Mouse (Mus musculus) C2C12 (cell line): ENCODE results near the gene Nol12. TPM values are rescaled to one million over a fixed set of nuclear protein-coding genes. Genes with fewer than 3 reads are reported as not detected.

ENCODE experiments used
- H3K27me3 ChIP-seq: one replicate; pipeline ENCODE4 v1.6.1; 2011; ENCODE audit not compliant: control insufficient read depth, insufficient read depth, insufficient read length
- H3K36me3 ChIP-seq: one replicate; pipeline ENCODE4 v1.6.1; 2011; ENCODE audit not compliant: control insufficient read depth, insufficient read depth
- H3K4me3 ChIP-seq: one replicate; pipeline ENCODE4 v1.5.1; 2011; ENCODE audit warnings: mild to moderate bottlenecking, control low read depth; ENCODE audit not compliant: poor library complexity, insufficient read depth, severe bottlenecking
- H3K79me2 ChIP-seq: one replicate; pipeline ENCODE4 v1.6.1; 2011; ENCODE audit not compliant: control insufficient read depth, insufficient read depth
- H3K79me3 ChIP-seq: one replicate; pipeline ENCODE4 v1.6.1; 2011; ENCODE audit warnings: low read depth, control low read depth
- H3ac ChIP-seq: one replicate; pipeline ENCODE3; 2011; ENCODE audit warnings: low read depth; ENCODE audit not compliant: control insufficient read depth, insufficient read length
- CEBPB ChIP-seq: IDR thresholded peaks from one replicate; pipeline ENCODE4 v1.6.1; 2011; ENCODE audit warnings: low read depth, mild to moderate bottlenecking, control low read depth, moderate library complexity
- CTCF ChIP-seq: IDR thresholded peaks from one replicate; pipeline ENCODE4 v1.5.1; 2011; ENCODE audit not compliant: control insufficient read depth, insufficient read depth, insufficient read length
- FOSL1 ChIP-seq: IDR thresholded peaks from one replicate; pipeline ENCODE4 v1.8.0; 2011; ENCODE audit warnings: mild to moderate bottlenecking, low read length; ENCODE audit not compliant: poor library complexity, insufficient read depth, severe bottlenecking
- MAX ChIP-seq: IDR thresholded peaks from one replicate; pipeline ENCODE4 v1.6.1; 2011; ENCODE audit warnings: mild to moderate bottlenecking, control low read depth
- MYOD1 ChIP-seq: IDR thresholded peaks from one replicate; pipeline ENCODE4 v1.6.1; 2011; ENCODE audit warnings: low read depth; ENCODE audit not compliant: control insufficient read depth, insufficient read length
- MYOG ChIP-seq: IDR thresholded peaks from one replicate; pipeline ENCODE4 v1.6.1; 2011; ENCODE audit not compliant: control insufficient read depth, insufficient read length; ENCODE audit errors: extremely low read depth
- USF1 ChIP-seq: IDR thresholded peaks from one replicate; pipeline ENCODE4 v1.6.1; 2011; ENCODE audit warnings: low read depth, mild to moderate bottlenecking, control low read depth, moderate library complexity
- polyA plus RNA-seq: library from polyadenylated mRNA; unstranded; fragments of >200 nt; fragmentation: generic; extraction: Trizol; gene quantifications from one replicate; pipeline ENCODE4 v1.2.1, GENCODE M21; 2012; ENCODE audit warnings: missing spikeins

Gene Nol12
- polyA plus RNA-seq, 1 experiment, result 108 TPM

GRCm38 (mm10) chr15:78937311-78937710, 2.6 kb downstream of the Nol12 start:
- H3K4me3 ChIP-seq, result no peak overlapping the region
- peaks cover 14% of the 10 kb centered on the region for H3K79me3 ChIP-seq
- H3K27me3 ChIP-seq, result no peaks in the 10 kb centered on the region
- TF ChIP-seq MAX, result no peak
- no peak for TF ChIP-seq MYOG
- no peak for TF ChIP-seq CEBPB
- no peak for TF ChIP-seq FOSL1
- TF ChIP-seq CTCF, result no peak
- TF ChIP-seq USF1, result no peak
- no peak for TF ChIP-seq MYOD1
- peak overlapping the region; percentile 38 for H3ac ChIP-seq
- peaks cover 24% of the 10 kb centered on the region for H3K79me2 ChIP-seq
- H3K36me3 ChIP-seq, result peaks cover 60% of the 10 kb centered on the region

DNA sequence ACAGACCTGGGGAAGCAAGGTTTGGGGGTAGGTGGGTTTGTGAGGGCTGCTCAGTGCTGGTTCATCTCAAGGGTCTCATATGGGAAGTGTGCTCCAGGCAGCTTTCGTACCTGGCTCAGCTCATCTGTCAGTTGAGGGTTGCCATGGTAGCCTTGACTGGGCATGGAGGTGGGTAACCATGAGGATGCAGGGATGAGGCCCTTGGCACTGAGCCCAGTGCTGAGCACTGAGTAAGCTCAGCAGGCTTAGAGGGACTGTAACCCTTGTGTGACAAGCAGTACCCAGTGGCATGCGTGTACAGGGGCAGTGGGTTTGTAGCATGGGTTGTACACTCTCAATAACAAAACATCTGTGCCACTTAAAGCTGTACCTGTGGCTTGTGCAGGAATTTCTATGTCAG, 3.2 kb downstream of the Nol12 start:
- TF ChIP-seq CTCF (no peak), FOSL1 (no peak), MYOG (no peak)
- no peaks in the 10 kb centered on the region for H3K27me3 ChIP-seq
- no peak overlapping the region for H3ac ChIP-seq
- H3K79me3 ChIP-seq, result peaks cover 14% of the 10 kb centered on the region
- H3K4me3 ChIP-seq, result no peak overlapping the region
- H3K79me2 ChIP-seq, result peaks cover 24% of the 10 kb centered on the region
- peaks cover 60% of the 10 kb centered on the region for H3K36me3 ChIP-seq

DNA sequence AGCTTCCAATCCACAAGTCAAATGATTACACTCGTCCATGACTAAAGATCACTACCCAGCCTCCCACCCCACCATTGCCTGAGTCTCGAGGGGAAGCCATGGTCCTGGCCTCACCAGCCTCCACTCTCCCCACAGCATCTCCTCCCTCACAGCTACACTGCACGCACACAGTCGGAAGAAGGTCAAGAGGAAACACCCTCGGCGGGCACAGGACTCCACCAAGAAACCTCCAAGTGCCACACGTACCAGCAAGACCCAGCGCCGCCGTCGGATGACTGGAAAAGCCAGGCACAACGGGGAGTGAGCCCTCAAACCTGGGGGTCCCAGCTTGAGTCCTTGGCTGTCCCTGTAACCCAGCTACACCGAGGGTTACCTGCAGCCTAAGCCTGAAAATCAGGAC, 5.6 kb downstream of the Nol12 start:
- H3K27me3 ChIP-seq, result no peaks in the 10 kb centered on the region
- peaks cover 20% of the 10 kb centered on the region for H3K79me2 ChIP-seq
- peaks cover 11% of the 10 kb centered on the region for H3K79me3 ChIP-seq
- no peak overlapping the region for H3ac ChIP-seq
- H3K4me3 ChIP-seq, result no peak overlapping the region
- TF ChIP-seq FOSL1 (no peak), MYOG (no peak), CEBPB (no peak), USF1 (no peak), MYOD1 (no peak)
- H3K36me3 ChIP-seq, result peaks cover 60% of the 10 kb centered on the region

GRCm38 (mm10) chr15:78942663-78943062, 7.9 kb downstream of the Nol12 start:
- Histone ChIP-seq H3K79me2 (no peaks in the 10 kb centered on the region), H3K79me3 (no peaks in the 10 kb centered on the region), H3K27me3 (no peaks in the 10 kb centered on the region), H3K4me3 (no peak overlapping the region), H3ac (peak overlapping the region; percentile 49), H3K36me3 (peaks cover 45% of the 10 kb centered on the region)
- no peak for TF ChIP-seq FOSL1
- no peak for TF ChIP-seq USF1
- no peak for TF ChIP-seq MAX
- peak; percentile 22 for TF ChIP-seq CTCF
- no peak for TF ChIP-seq CEBPB
- TF ChIP-seq MYOD1, result no peak
- no peak for TF ChIP-seq MYOG

- Histone ChIP-seq H3K79me2 (no peaks in the 10 kb centered on the region), H3K36me3 (peaks cover 9% of the 10 kb centered on the region), H3K27me3 (no peaks in the 10 kb centered on the region), H3ac (no peak overlapping the region), H3K4me3 (no peak overlapping the region), H3K79me3 (no peaks in the 10 kb centered on the region)
- TF ChIP-seq MYOG, result no peak
- TF ChIP-seq MAX, result no peak
- TF ChIP-seq FOSL1, result no peak
- no peak for TF ChIP-seq MYOD1
- TF ChIP-seq USF1, result no peak
- no peak for TF ChIP-seq CEBPB
- no peak for TF ChIP-seq CTCF
Measured at GRCm38 (mm10) chr15:78946232-78946631, 11.5 kb downstream of the Nol12 start.

GRCm38 (mm10) chr15:78947657-78948056, 12.9 kb downstream of the Nol12 start, which contains the start of gene Triobp:
Gene Triobp, plus strand, starts transcription at chr15:78947724.
- H3K4me3 ChIP-seq, result peak within 1 kb of the TSS; percentile 25
- H3K36me3 ChIP-seq, result no peaks in the 10 kb centered on the region
- no peaks in the 10 kb centered on the region for H3K79me3 ChIP-seq
- peak within 1 kb of the TSS; percentile 62 for H3ac ChIP-seq
- no peaks in the 10 kb centered on the region for H3K79me2 ChIP-seq
- H3K27me3 ChIP-seq, result no peaks in the 10 kb centered on the region
- TF ChIP-seq CTCF, result no peak
- no peak for TF ChIP-seq MYOG
- TF ChIP-seq FOSL1, result no peak
- no peak for TF ChIP-seq MAX
- no peak for TF ChIP-seq MYOD1
- TF ChIP-seq CEBPB, result no peak
- no peak for TF ChIP-seq USF1
